Mouse (Mus musculus): ENCODE data around the gene Prex1. TPM values are rescaled to one million over a fixed set of nuclear protein-coding genes. Genes with fewer than 3 reads are reported as not detected.
A peak's percentile ranks its signal among the peaks of the same experiment; 100 is the strongest.
"Not testable (repeated sequence)": the region's sequence is repeated elsewhere in the genome, so short reads cannot be mapped to it uniquely, and the experiment has no call there.

The Prex1 gene
- polyA plus RNA-seq (2014; fragmentation: Nextera tagmentation; extraction: Ambion mirVana) = 16.0 and 19.5 TPM in 2 replicates

GRCm38 (mm10) chr2:166713690-166714426, at the start of gene Prex1:
Prex1 (minus strand) TSS chr2:166713832.
- Histone ChIP-seq H3K4me2 (ENCODE audit: low read depth, severe bottlenecking) (peak within 1 kb of the TSS; percentile 71), H3K27ac (replicated peaks; ENCODE audit: low read depth, low read length) (0 out of 2 replicates have a peak within 1 kb of the TSS, but pooled peaks have one; percentile 23), H3K36me3 (ENCODE audit: control insufficient read depth, insufficient read depth, low read length) (no peaks in the 10 kb centered on the region), H3K9me3 (ENCODE audit: control insufficient read depth, low read length) (no peaks in the 10 kb centered on the region), H3K27me3 (ENCODE audit: control insufficient read depth, insufficient read depth, low read length) (no peaks in the 10 kb centered on the region), H3K4me1 (ENCODE audit: control insufficient read depth, insufficient read depth, low read length) (peaks cover 14% of the 10 kb centered on the region), H3K9ac (ENCODE audit: low read length) (peak within 1 kb of the TSS; percentile 65), H3K4me3 (ENCODE audit: low read depth, low read length) (peak within 1 kb of the TSS; percentile 62)
- peak; percentile 90 for ATAC-seq (ENCODE audit: insufficient number of reproducible peaks, low FRiP score, low TSS enrichment, low read depth)
- WGBS = under 1% methylated on average over 68 of the region's 69 CpGs
- peak; percentile 99 for DNase-seq (ENCODE audit: low spot score)

DNA sequence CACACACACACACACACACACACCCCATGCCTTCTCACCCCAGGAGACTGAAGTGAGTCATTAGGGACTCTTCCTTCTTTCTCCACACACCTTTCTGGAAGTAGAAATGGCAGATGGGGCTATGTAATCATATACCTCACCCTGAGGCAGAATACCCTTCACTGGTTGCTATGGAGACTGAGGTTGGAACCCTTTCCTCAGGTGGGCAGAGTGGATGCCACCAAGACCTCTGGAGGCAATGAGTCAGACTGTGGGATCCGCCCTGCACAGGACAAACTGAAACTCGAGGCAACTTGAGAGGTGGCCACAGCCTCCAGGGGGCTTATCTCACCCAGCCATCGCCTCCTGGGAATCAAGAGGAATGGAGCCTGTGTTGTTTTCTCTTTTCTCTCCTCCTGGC, 44.3 kb upstream of the Prex1 start:
- Histone ChIP-seq H3K4me2 (ENCODE audit: low read depth, severe bottlenecking) (no peak overlapping the region), H3K9me3 (ENCODE audit: control insufficient read depth, low read length) (peaks cover 2% of the 10 kb centered on the region; the same call in 1 of the 2 replicates), H3K27ac (replicated peaks; ENCODE audit: low read depth, low read length) (no peak overlapping the region), H3K4me1 (ENCODE audit: control insufficient read depth, insufficient read depth, low read length) (no peaks in the 10 kb centered on the region), H3K9ac (ENCODE audit: low read length) (no peak overlapping the region), H3K27me3 (ENCODE audit: control insufficient read depth, insufficient read depth, low read length) (no peaks in the 10 kb centered on the region), H3K36me3 (ENCODE audit: control insufficient read depth, insufficient read depth, low read length) (no peaks in the 10 kb centered on the region), H3K4me3 (ENCODE audit: low read depth, low read length) (no peak overlapping the region)
- ATAC-seq (ENCODE audit: insufficient number of reproducible peaks, low FRiP score, low TSS enrichment, low read depth) (no peak), DNase-seq (ENCODE audit: low spot score) (no peak)
- 17% methylated on average over 3 of the region's 3 CpGs for WGBS

GRCm38 (mm10) chr2:166754760-166755159, 41.1 kb upstream of the Prex1 start:
- no peaks in the 10 kb centered on the region for H3K4me1 ChIP-seq (ENCODE audit: control insufficient read depth, insufficient read depth, low read length)
- no peak for ATAC-seq (ENCODE audit: insufficient number of reproducible peaks, low FRiP score, low TSS enrichment, low read depth)
- 85% methylated on average over 7 of the region's 7 CpGs for WGBS

DNA sequence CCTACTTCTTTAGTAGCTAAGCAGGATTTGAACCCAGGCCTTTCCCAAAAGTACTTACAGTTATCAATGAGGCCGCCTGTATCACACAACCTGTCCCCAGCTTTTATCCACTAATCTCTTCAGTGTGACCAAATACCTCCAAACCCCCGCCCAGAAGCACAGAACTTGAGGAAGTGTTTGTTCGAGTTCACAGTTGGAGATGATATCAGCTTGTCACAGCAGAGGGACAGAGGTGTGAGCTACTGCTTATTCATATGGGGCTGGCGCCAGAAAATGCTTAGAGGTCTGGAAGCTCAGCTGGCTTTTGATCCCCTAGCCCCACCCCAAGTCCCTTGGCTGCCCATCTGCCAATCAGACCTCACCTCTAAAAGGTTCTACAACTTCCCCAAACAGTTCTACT, 40.6 kb upstream of the Prex1 start:
- Histone ChIP-seq H3K4me1 (ENCODE audit: control insufficient read depth, insufficient read depth, low read length) (no peaks in the 10 kb centered on the region), H3K27ac (replicated peaks; ENCODE audit: low read depth, low read length) (no peak overlapping the region), H3K9me3 (ENCODE audit: control insufficient read depth, low read length) (no peaks in the 10 kb centered on the region), H3K27me3 (ENCODE audit: control insufficient read depth, insufficient read depth, low read length) (no peaks in the 10 kb centered on the region), H3K4me2 (ENCODE audit: low read depth, severe bottlenecking) (no peak overlapping the region), H3K4me3 (ENCODE audit: low read depth, low read length) (no peak overlapping the region), H3K36me3 (ENCODE audit: control insufficient read depth, insufficient read depth, low read length) (no peaks in the 10 kb centered on the region), H3K9ac (ENCODE audit: low read length) (no peak overlapping the region)
- no peak for ATAC-seq (ENCODE audit: insufficient number of reproducible peaks, low FRiP score, low TSS enrichment, low read depth)
- WGBS = 70% methylated on average over 4 of the region's 4 CpGs
- no peak for DNase-seq (ENCODE audit: low spot score)

More at GRCm38 (mm10) chr2:166754760-166755159, 41.1 kb upstream of the Prex1 start:
- H3K4me3 ChIP-seq (ENCODE audit: low read depth, low read length) = no peak overlapping the region
- DNase-seq (ENCODE audit: low spot score) = no peak
- H3K4me2 ChIP-seq (ENCODE audit: low read depth, severe bottlenecking) = no peak overlapping the region
- no peak overlapping the region for H3K9ac ChIP-seq (ENCODE audit: low read length)
- H3K36me3 ChIP-seq (ENCODE audit: control insufficient read depth, insufficient read depth, low read length) = no peaks in the 10 kb centered on the region
- no peak overlapping the region for H3K27ac ChIP-seq (replicated peaks; ENCODE audit: low read depth, low read length)
- H3K9me3 ChIP-seq (ENCODE audit: control insufficient read depth, low read length) = peaks cover under 1% of the 10 kb centered on the region; the same call in 1 of the 2 replicates
- no peaks in the 10 kb centered on the region for H3K27me3 ChIP-seq (ENCODE audit: control insufficient read depth, insufficient read depth, low read length)

GRCm38 (mm10) chr2:166750620-166751191, 37.1 kb upstream of the Prex1 start:
- Histone ChIP-seq H3K27ac (replicated peaks; ENCODE audit: low read depth, low read length) (no peak overlapping the region), H3K9ac (ENCODE audit: low read length) (no peak overlapping the region), H3K9me3 (ENCODE audit: control insufficient read depth, low read length) (no peaks in the 10 kb centered on the region), H3K36me3 (ENCODE audit: control insufficient read depth, insufficient read depth, low read length) (no peaks in the 10 kb centered on the region), H3K4me1 (ENCODE audit: control insufficient read depth, insufficient read depth, low read length) (no peaks in the 10 kb centered on the region), H3K27me3 (ENCODE audit: control insufficient read depth, insufficient read depth, low read length) (no peaks in the 10 kb centered on the region), H3K4me3 (ENCODE audit: low read depth, low read length) (no peak overlapping the region), H3K4me2 (ENCODE audit: low read depth, severe bottlenecking) (no peak overlapping the region)
- DNase-seq (ENCODE audit: low spot score) = no peak
- ATAC-seq (ENCODE audit: insufficient number of reproducible peaks, low FRiP score, low TSS enrichment, low read depth) = no peak
- WGBS = 83% methylated on average over 6 of the region's 6 CpGs

GRCm38 (mm10) chr2:166746261-166746913, 32.8 kb upstream of the Prex1 start:
- not testable (repeated sequence) for H3K27ac ChIP-seq (replicated peaks; ENCODE audit: low read depth, low read length); H3K9me3 ChIP-seq (ENCODE audit: control insufficient read depth, low read length); ATAC-seq (ENCODE audit: insufficient number of reproducible peaks, low FRiP score, low TSS enrichment, low read depth); H3K4me1 ChIP-seq (ENCODE audit: control insufficient read depth, insufficient read depth, low read length); H3K9ac ChIP-seq (ENCODE audit: low read length); H3K4me3 ChIP-seq (ENCODE audit: low read depth, low read length); DNase-seq (ENCODE audit: low spot score); H3K36me3 ChIP-seq (ENCODE audit: control insufficient read depth, insufficient read depth, low read length); H3K27me3 ChIP-seq (ENCODE audit: control insufficient read depth, insufficient read depth, low read length); H3K4me2 ChIP-seq (ENCODE audit: low read depth, severe bottlenecking)
- 49% methylated on average over 14 of the region's 14 CpGs for WGBS

GRCm38 (mm10) chr2:166745849-166746248, 32.2 kb upstream of the Prex1 start:
- Histone ChIP-seq H3K27ac (replicated peaks; ENCODE audit: low read depth, low read length) (no peak overlapping the region), H3K27me3 (ENCODE audit: control insufficient read depth, insufficient read depth, low read length) (no peaks in the 10 kb centered on the region), H3K9me3 (ENCODE audit: control insufficient read depth, low read length) (no peaks in the 10 kb centered on the region), H3K4me3 (ENCODE audit: low read depth, low read length) (no peak overlapping the region), H3K4me2 (ENCODE audit: low read depth, severe bottlenecking) (no peak overlapping the region), H3K36me3 (ENCODE audit: control insufficient read depth, insufficient read depth, low read length) (no peaks in the 10 kb centered on the region), H3K9ac (ENCODE audit: low read length) (no peak overlapping the region), H3K4me1 (ENCODE audit: control insufficient read depth, insufficient read depth, low read length) (no peaks in the 10 kb centered on the region)
- 83% methylated on average over 9 of the region's 9 CpGs for WGBS
- ATAC-seq (ENCODE audit: insufficient number of reproducible peaks, low FRiP score, low TSS enrichment, low read depth) = no peak
- DNase-seq (ENCODE audit: low spot score) = no peak

DNA sequence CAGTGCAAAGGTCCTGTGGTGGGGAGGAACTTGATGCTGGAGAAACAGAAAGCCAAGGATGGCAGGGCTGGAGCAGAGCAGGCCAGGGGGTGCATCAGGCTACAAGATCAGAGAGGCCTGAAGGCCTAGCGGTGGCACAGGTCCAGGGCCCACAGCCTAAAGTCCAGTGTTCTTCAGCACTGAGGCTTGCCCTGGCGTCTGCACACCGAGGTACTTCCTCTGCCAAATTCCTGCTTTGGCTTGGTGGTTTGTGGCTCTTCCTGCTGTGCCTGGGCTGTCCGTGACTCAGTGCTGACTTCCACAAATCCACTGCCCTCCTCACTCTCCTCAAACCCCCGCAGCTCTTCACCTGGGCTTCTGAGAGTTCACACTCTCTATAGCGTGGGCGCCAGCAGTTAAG, 30.8 kb upstream of the Prex1 start:
- H3K27ac ChIP-seq (replicated peaks; ENCODE audit: low read depth, low read length) = no peak overlapping the region
- H3K4me1 ChIP-seq (ENCODE audit: control insufficient read depth, insufficient read depth, low read length) = no peaks in the 10 kb centered on the region
- H3K27me3 ChIP-seq (ENCODE audit: control insufficient read depth, insufficient read depth, low read length) = no peaks in the 10 kb centered on the region
- ATAC-seq (ENCODE audit: insufficient number of reproducible peaks, low FRiP score, low TSS enrichment, low read depth) (no peak), DNase-seq (ENCODE audit: low spot score) (no peak)
- no peaks in the 10 kb centered on the region for H3K9me3 ChIP-seq (ENCODE audit: control insufficient read depth, low read length)
- H3K36me3 ChIP-seq (ENCODE audit: control insufficient read depth, insufficient read depth, low read length) = no peaks in the 10 kb centered on the region
- H3K4me3 ChIP-seq (ENCODE audit: low read depth, low read length) = no peak overlapping the region
- H3K9ac ChIP-seq (ENCODE audit: low read length) = no peak overlapping the region
- 79% methylated on average over 7 of the region's 7 CpGs for WGBS
- H3K4me2 ChIP-seq (ENCODE audit: low read depth, severe bottlenecking) = no peak overlapping the region

Data from limb, embryonic 11.5 days (tissue).